Mouse (Mus musculus): Measurements from ENCODE around the gene Prl4a1. TPM values are rescaled to one million over a fixed set of nuclear protein-coding genes. Genes with fewer than 3 reads are reported as not detected.
"Not testable (repeated sequence)": the region's sequence is repeated elsewhere in the genome, so short reads cannot be mapped to it uniquely, and the experiment has no call there.

Gene Prl4a1
- not detected in 2 replicates for polyA plus RNA-seq (2012; rRNA removed)

GRCm38 (mm10) chr13:28015912-28016311, at the start of gene Prl4a1:
Prl4a1 (plus strand) TSS chr13:28016212.
- Histone ChIP-seq H3K4me1 (ENCODE audit: control insufficient read depth, insufficient read depth, low read length) (no peaks in the 10 kb centered on the region), H3K27ac (ENCODE audit: insufficient read depth, low read length) (no peak within 1 kb of the TSS), H3K4me3 (ENCODE audit: insufficient read depth, low read length) (no peak within 1 kb of the TSS)
- TF ChIP-seq POLR2A (IDR thresholded peaks at IDR 0.05; ENCODE audit: extremely low read depth, insufficient read depth, low read length) (no peak), CTCF (IDR thresholded peaks at IDR 0.05; ENCODE audit: extremely low read depth, insufficient read depth, low read length) (no peak)

GRCm38 (mm10) chr13:27972931-27973330, 43.1 kb upstream of the Prl4a1 start:
- Histone ChIP-seq H3K4me1 (ENCODE audit: control insufficient read depth, insufficient read depth, low read length) (no peaks in the 10 kb centered on the region), H3K27ac (ENCODE audit: insufficient read depth, low read length) (no peak overlapping the region), H3K4me3 (ENCODE audit: insufficient read depth, low read length) (no peak overlapping the region)
- no peak for TF ChIP-seq POLR2A (IDR thresholded peaks at IDR 0.05; ENCODE audit: extremely low read depth, insufficient read depth, low read length)

GRCm38 (mm10) chr13:27974281-27974680, 41.7 kb upstream of the Prl4a1 start:
- H3K4me3 ChIP-seq (ENCODE audit: insufficient read depth, low read length); H3K27ac ChIP-seq (ENCODE audit: insufficient read depth, low read length); H3K4me1 ChIP-seq (ENCODE audit: control insufficient read depth, insufficient read depth, low read length): not testable (repeated sequence)

GRCm38 (mm10) chr13:27977646-27978045, 38.4 kb upstream of the Prl4a1 start:
- Histone ChIP-seq H3K27ac (ENCODE audit: insufficient read depth, low read length) (no peak overlapping the region), H3K4me1 (ENCODE audit: control insufficient read depth, insufficient read depth, low read length) (no peaks in the 10 kb centered on the region), H3K4me3 (ENCODE audit: insufficient read depth, low read length) (no peak overlapping the region)
- TF ChIP-seq POLR2A (IDR thresholded peaks at IDR 0.05; ENCODE audit: extremely low read depth, insufficient read depth, low read length) = no peak
- TF ChIP-seq CTCF (IDR thresholded peaks at IDR 0.05; ENCODE audit: extremely low read depth, insufficient read depth, low read length) = no peak

DNA sequence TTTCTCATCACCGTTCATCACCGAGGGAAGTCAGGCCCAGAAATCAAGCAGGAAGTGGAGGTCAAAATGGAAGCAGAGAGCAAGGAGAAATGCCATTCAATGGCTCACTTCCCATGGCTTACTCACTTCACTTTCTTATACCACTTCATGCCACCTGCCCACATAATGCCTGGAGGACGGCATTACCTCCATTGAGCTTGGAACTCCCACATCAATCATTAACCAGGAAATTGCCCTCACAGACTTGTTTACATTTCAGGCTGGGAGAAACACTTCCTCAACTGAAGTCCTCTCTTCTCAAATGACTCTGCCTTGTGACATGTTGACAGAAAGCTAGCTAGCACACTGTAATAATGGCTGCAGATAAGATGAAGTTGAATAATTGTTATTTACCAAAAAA, 19.5 kb upstream of the Prl4a1 start:
- not testable (repeated sequence) for H3K27ac ChIP-seq (ENCODE audit: insufficient read depth, low read length); H3K4me3 ChIP-seq (ENCODE audit: insufficient read depth, low read length)

DNA sequence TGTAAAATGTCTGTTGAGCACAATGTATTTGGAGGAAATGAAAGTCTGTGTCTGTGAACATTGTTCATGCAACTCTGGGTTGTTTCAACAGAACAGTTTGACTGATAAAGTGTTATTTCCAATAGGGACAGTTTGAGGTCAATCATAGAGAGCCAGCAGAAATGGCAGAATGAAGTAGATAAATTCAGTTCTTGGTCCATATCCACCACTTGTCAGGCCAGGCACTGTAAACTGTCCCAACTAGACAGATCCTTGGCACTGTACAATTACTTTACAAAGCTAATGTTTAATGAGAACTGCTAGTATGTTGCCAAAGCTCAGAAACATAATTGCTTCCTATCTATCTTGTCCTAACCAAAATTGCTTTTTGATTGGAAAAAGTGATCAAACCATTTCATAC, 13.3 kb downstream of the Prl4a1 start:
- Histone ChIP-seq H3K27ac (ENCODE audit: insufficient read depth, low read length) (no peak overlapping the region), H3K4me1 (ENCODE audit: control insufficient read depth, insufficient read depth, low read length) (no peaks in the 10 kb centered on the region)
- TF ChIP-seq POLR2A (IDR thresholded peaks at IDR 0.05; ENCODE audit: extremely low read depth, insufficient read depth, low read length) (no peak), CTCF (IDR thresholded peaks at IDR 0.05; ENCODE audit: extremely low read depth, insufficient read depth, low read length) (no peak)

More for the DNA sequence above, 19.5 kb upstream of the Prl4a1 start:
- not testable (repeated sequence) for H3K4me1 ChIP-seq (ENCODE audit: control insufficient read depth, insufficient read depth, low read length)

DNA sequence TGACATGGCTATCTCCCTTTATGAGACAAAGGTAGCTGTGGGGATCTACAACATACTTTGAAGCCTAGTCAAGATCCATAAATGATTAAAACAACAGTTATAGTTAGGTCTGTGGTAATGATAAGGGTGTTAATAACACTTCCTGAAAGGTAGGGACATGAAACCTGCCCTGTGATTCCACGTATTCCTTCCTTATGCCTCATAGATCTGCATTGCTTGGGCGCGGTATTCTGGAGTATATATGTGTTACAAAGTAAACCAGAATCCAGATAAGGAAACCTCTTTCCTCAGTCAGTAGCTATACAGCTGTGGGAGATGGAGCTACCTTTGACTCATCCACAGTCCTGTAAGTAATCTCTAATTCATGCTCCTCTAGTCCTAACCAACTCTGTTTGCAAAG, 53.3 kb downstream of the Prl4a1 start:
- Histone ChIP-seq H3K27ac (ENCODE audit: insufficient read depth, low read length) (no peak overlapping the region), H3K4me1 (ENCODE audit: control insufficient read depth, insufficient read depth, low read length) (no peaks in the 10 kb centered on the region), H3K4me3 (ENCODE audit: insufficient read depth, low read length) (no peak overlapping the region)
- TF ChIP-seq CTCF (IDR thresholded peaks at IDR 0.05; ENCODE audit: extremely low read depth, insufficient read depth, low read length) = no peak
- no peak for TF ChIP-seq POLR2A (IDR thresholded peaks at IDR 0.05; ENCODE audit: extremely low read depth, insufficient read depth, low read length)

More for the DNA sequence above, 13.3 kb downstream of the Prl4a1 start:
- no peak overlapping the region for H3K4me3 ChIP-seq (ENCODE audit: insufficient read depth, low read length)

Other genes starting within 250 kb of the Prl4a1 start
- gene Prl7c1, start 235.4 kb upstream of the Prl4a1 start, polyA plus RNA-seq (2012; rRNA removed) = not detected in 2 replicates
- not detected in 2 replicates for gene Prl2a1, start 214.6 kb upstream of the Prl4a1 start, polyA plus RNA-seq (2012; rRNA removed)
- gene Prl2c1, start 166.9 kb upstream of the Prl4a1 start, polyA plus RNA-seq (2012; rRNA removed) = not detected in 2 replicates
- not detected in 2 replicates for gene Prl5a1, start 126.3 kb downstream of the Prl4a1 start, polyA plus RNA-seq (2012; rRNA removed)
- gene Gm11361, start 241.3 kb downstream of the Prl4a1 start, polyA plus RNA-seq (2012; rRNA removed) = 2.8 and 3.9 TPM in 2 replicates